Comparison of ENCODE assay signal across 27 mouse cellular contexts in the genomic region with DNA sequence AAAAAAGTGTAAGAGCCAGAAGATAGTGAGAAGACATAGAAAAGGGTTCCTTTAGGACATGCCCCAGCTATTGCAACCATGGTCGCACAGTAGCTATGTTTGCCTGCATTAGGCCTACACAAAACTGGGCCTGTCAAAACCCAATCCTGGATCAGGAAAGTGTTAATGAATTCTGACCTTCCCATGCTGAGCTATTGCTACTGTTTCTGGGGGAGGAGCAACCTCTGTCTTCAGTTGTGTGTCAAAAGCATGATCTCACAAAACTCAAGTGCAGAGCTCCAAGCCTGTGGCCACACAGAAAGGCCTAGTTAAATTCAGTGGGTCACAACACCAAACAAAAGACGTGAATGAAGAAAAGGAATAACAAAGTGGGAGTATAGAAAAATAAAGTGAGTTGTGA.
DNase-seq lines count a peak whose midpoint lies in the region; ATAC-seq and TF ChIP-seq lines count a peak whose summit lies in the region.
"Had no signal": no experiment of that assay in that cellular context is flagged by ENCODE, and none has a peak within 500 bp of the region (broad histone marks: within the 10 kb centered on the region; RNA-seq: fewer than 3 reads in every experiment).

No protein-coding gene starts in this region.

- peaks cover 4% of the 10 kb centered on the region; the same call in 1 of the 2 replicates for H3K4me1 ChIP-seq in forebrain, embryonic 12.5 days
- H3K4me1 ChIP-seq in forebrain, postnatal 0 days (ENCODE audit: insufficient read depth) = no peaks in the 10 kb centered on the region
- peaks cover 4% of the 10 kb centered on the region; the same call in 1 of the 2 replicates for H3K4me1 ChIP-seq in forebrain, embryonic 14.5 days (ENCODE audit: control insufficient read depth, insufficient read depth, low read length)
- peaks cover 9% of the 10 kb centered on the region for H3K4me1 ChIP-seq in midbrain, embryonic 13.5 days (replicated peaks)
- H3K4me1 ChIP-seq: embryonic facial prominence, embryonic 13.5 days; hindbrain, embryonic 13.5 days; limb, embryonic 12.5 days; liver, embryonic 15.5 days; neural tube, embryonic 12.5 days had no signal

- no peak for DNase-seq in forebrain, postnatal 0 days
- no peak for DNase-seq in layer of hippocampus, adult 2 months (ENCODE audit: low spot score in 2 of 2)
- no peak for DNase-seq in layer of hippocampus, postnatal 36 days
- peak; percentile 19 for DNase-seq in forebrain, embryonic 14.5 days (ENCODE audit: low spot score)
- no peak for DNase-seq in cerebellum, adult 11 months
- DNase-seq: adrenal gland, postnatal 25 days; cerebellum, adult 2 months; cerebellum, postnatal 14 days; gastrocnemius, postnatal 14 days; heart, postnatal 14 days; kidney, adult 2 months; kidney, postnatal 4 days; lung, embryonic 14.5 days; lung, postnatal 14 days; right cerebral cortex, adult 18-20 months; spleen, adult 18-20 months; thymus, postnatal 36 days had no signal

- no peak overlapping the region for H3K4me3 ChIP-seq in forebrain, embryonic 12.5 days (replicated peaks)
- no peak overlapping the region for H3K4me3 ChIP-seq in forebrain, postnatal 0 days (ENCODE audit: low read depth, low read length)
- no peak overlapping the region for H3K4me3 ChIP-seq in layer of hippocampus, adult 2 months
- H3K4me3 ChIP-seq in forebrain, embryonic 14.5 days (ENCODE audit: low read depth, low read length) = no peak overlapping the region
- no peak overlapping the region for H3K4me3 ChIP-seq in midbrain, embryonic 13.5 days (replicated peaks)
- H3K4me3 ChIP-seq: embryonic facial prominence, embryonic 13.5 days; hindbrain, embryonic 13.5 days; limb, embryonic 12.5 days; liver, embryonic 15.5 days; myocyte; neural tube, embryonic 12.5 days had no signal

- WGBS in forebrain, embryonic 12.5 days = 36% methylated on average over 2 of the region's 2 CpGs
- 45% methylated on average over 2 of the region's 2 CpGs for WGBS in forebrain, postnatal 0 days
- 44% methylated on average over 2 of the region's 2 CpGs for WGBS in forebrain, embryonic 14.5 days
- WGBS in midbrain, embryonic 13.5 days = 25% methylated on average over 2 of the region's 2 CpGs

- peak; percentile 78 for ATAC-seq in forebrain, embryonic 12.5 days (ENCODE audit: low FRiP score)
- ATAC-seq in forebrain, postnatal 0 days = no peak
- ATAC-seq in forebrain, embryonic 14.5 days = peak; percentile 46; the same call in 1 of the 2 replicates
- ATAC-seq in midbrain, embryonic 13.5 days = 0 out of 2 replicates have a peak, but pooled peaks have one; percentile 71
- ATAC-seq: CD4-positive, CD25-positive, alpha-beta regulatory T cell, adult 4 months had no signal

- no peak overlapping the region for H3K9ac ChIP-seq in forebrain, embryonic 12.5 days
- H3K9ac ChIP-seq in forebrain, postnatal 0 days = no peak overlapping the region
- no peak overlapping the region for H3K9ac ChIP-seq in forebrain, embryonic 14.5 days (ENCODE audit: low read length)
- no peak overlapping the region for H3K9ac ChIP-seq in midbrain, embryonic 13.5 days (replicated peaks)
- H3K9ac ChIP-seq: embryonic facial prominence, embryonic 13.5 days; hindbrain, embryonic 13.5 days; limb, embryonic 12.5 days; liver, embryonic 15.5 days; lung, embryonic 14.5 days; neural tube, embryonic 12.5 days had no signal

- H3K36me3 ChIP-seq in forebrain, embryonic 12.5 days (replicated peaks) = no peaks in the 10 kb centered on the region
- no peaks in the 10 kb centered on the region for H3K36me3 ChIP-seq in forebrain, postnatal 0 days (ENCODE audit: insufficient read depth)
- H3K36me3 ChIP-seq in forebrain, embryonic 14.5 days (ENCODE audit: control insufficient read depth, insufficient read depth, low read length) = no peaks in the 10 kb centered on the region
- no peaks in the 10 kb centered on the region for H3K36me3 ChIP-seq in midbrain, embryonic 13.5 days
- H3K36me3 ChIP-seq: embryonic facial prominence, embryonic 13.5 days; hindbrain, embryonic 13.5 days; limb, embryonic 12.5 days; liver, embryonic 15.5 days; neural tube, embryonic 12.5 days had no signal

- no peaks in the 10 kb centered on the region for H3K9me3 ChIP-seq in forebrain, embryonic 12.5 days
- no peaks in the 10 kb centered on the region for H3K9me3 ChIP-seq in forebrain, postnatal 0 days (ENCODE audit: low read length)
- no peaks in the 10 kb centered on the region for H3K9me3 ChIP-seq in forebrain, embryonic 14.5 days (replicated peaks; ENCODE audit: control insufficient read depth, low read length)
- no peaks in the 10 kb centered on the region for H3K9me3 ChIP-seq in midbrain, embryonic 13.5 days
- H3K9me3 ChIP-seq: embryonic facial prominence, embryonic 13.5 days; hindbrain, embryonic 13.5 days; limb, embryonic 12.5 days; liver, embryonic 15.5 days; neural tube, embryonic 12.5 days had no signal

- H3K27me3 ChIP-seq in forebrain, embryonic 12.5 days = no peaks in the 10 kb centered on the region
- H3K27me3 ChIP-seq in forebrain, postnatal 0 days (ENCODE audit: insufficient read depth, low read length) = no peaks in the 10 kb centered on the region
- no peaks in the 10 kb centered on the region for H3K27me3 ChIP-seq in forebrain, embryonic 14.5 days (replicated peaks; ENCODE audit: control insufficient read depth, insufficient read depth, low read length)
- no peaks in the 10 kb centered on the region for H3K27me3 ChIP-seq in midbrain, embryonic 13.5 days
- H3K27me3 ChIP-seq: embryonic facial prominence, embryonic 13.5 days; hindbrain, embryonic 13.5 days; limb, embryonic 12.5 days; liver, embryonic 15.5 days; neural tube, embryonic 12.5 days had no signal

- H3K27ac ChIP-seq in forebrain, embryonic 12.5 days = no peak overlapping the region
- no peak overlapping the region for H3K27ac ChIP-seq in forebrain, postnatal 0 days (ENCODE audit: low read depth, low read length)
- peak overlapping the region; percentile 33 for H3K27ac ChIP-seq in layer of hippocampus, adult 2 months
- H3K27ac ChIP-seq in forebrain, embryonic 14.5 days (ENCODE audit: low read depth, low read length) = no peak overlapping the region
- H3K27ac ChIP-seq in midbrain, embryonic 13.5 days = no peak overlapping the region
- H3K27ac ChIP-seq: embryonic facial prominence, embryonic 13.5 days; hindbrain, embryonic 13.5 days; kidney, postnatal 0 days; limb, embryonic 12.5 days; liver, embryonic 15.5 days; neural tube, embryonic 12.5 days had no signal

- no peak for TF ChIP-seq CTCF in forebrain, postnatal 0 days (IDR thresholded peaks at IDR 0.05; ENCODE audit: low read depth)
- TF ChIP-seq CTCF in layer of hippocampus, adult 2 months (conservative IDR thresholded peaks at IDR 0.05) = no peak

- H3K4me2 ChIP-seq in forebrain, embryonic 12.5 days = no peak overlapping the region
- H3K4me2 ChIP-seq in forebrain, postnatal 0 days (ENCODE audit: low read depth) = no peak overlapping the region
- no peak overlapping the region for H3K4me2 ChIP-seq in forebrain, embryonic 14.5 days (ENCODE audit: low read length)
- no peak overlapping the region for H3K4me2 ChIP-seq in midbrain, embryonic 13.5 days (replicated peaks)
- H3K4me2 ChIP-seq: embryonic facial prominence, embryonic 13.5 days; hindbrain, embryonic 13.5 days; limb, embryonic 12.5 days; liver, embryonic 15.5 days; lung, embryonic 14.5 days; neural tube, embryonic 12.5 days had no signal
